Mouse (Mus musculus): ENCODE results near the gene Ift20.

- TF ChIP-seq CTCF (IDR thresholded peaks at IDR 0.05; ENCODE audit: borderline replicate concordance, extremely low read depth, insufficient read depth, insufficient read length) = no peak
- TF ChIP-seq POLR2A (IDR thresholded peaks at IDR 0.05; ENCODE audit: borderline replicate concordance, extremely low read depth, insufficient read depth, insufficient read length, poor library complexity, severe bottlenecking) = no peak
Observed at GRCm38 (mm10) chr11:78567614-78568013, 31.5 kb downstream of the Ift20 start.

All from brain, embryonic 14.5 days (tissue).